Mouse (Mus musculus) G1E (cell line): ENCODE measurements around the gene Cldn8.

Source experiments
- CTCF ChIP-seq: IDR thresholded peaks from 2 replicates; pipeline ENCODE4 v1.5.1; 2012; ENCODE audit warnings: low read depth, low read length, inconsistent platforms, mixed read lengths
- GATA1 ChIP-seq: IDR thresholded peaks from 2 replicates; pipeline ENCODE4 v1.6.1; 2012; ENCODE audit warnings: borderline replicate concordance, low read length, inconsistent platforms, mixed read lengths
- GATA2 ChIP-seq: IDR thresholded peaks from 2 replicates; pipeline ENCODE4 v1.6.1; 2012; ENCODE audit warnings: low read depth, low read length, inconsistent platforms, borderline replicate concordance
- TAL1 ChIP-seq: conservative IDR thresholded peaks from 2 replicates; pipeline ENCODE4 v1.6.1; 2012; ENCODE audit warnings: low read depth, low read length, inconsistent platforms, mixed read lengths

DNA sequence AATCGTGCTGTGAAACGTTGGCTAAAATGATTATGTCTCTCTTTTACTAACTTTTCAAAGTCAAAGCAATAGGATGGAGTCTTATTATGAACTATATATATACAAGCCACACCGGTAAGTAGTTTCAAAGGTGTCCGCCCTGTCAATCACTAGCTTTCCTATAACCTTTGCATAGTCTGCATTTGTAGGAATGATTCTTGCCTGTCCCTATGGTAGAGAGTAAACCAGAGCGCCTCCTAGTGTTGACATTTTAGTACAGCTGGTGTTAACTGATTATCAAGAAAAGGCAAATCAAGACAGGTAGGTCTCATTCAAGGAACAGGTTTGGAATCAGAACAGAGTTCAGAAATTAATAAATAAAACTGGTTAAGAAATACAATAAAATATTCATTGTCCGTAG, 20.5 kb downstream of the Cldn8 start:
- TF ChIP-seq CTCF (no peak), TAL1 (no peak), GATA2 (no peak), GATA1 (no peak)
